Mouse (Mus musculus) heart, adult 2 months (tissue): ENCODE results near the gene Rps6kc1. TPM values are rescaled to one million over a fixed set of nuclear protein-coding genes. Genes with fewer than 3 reads are reported as not detected.

Source experiments
- DNase-seq, 2 experiments: peaks; one replicate each; pipeline ENCODE4 v3.0.0; 2021
- H3K27ac ChIP-seq: fragments of 200-600 bp; 2 replicates; pipeline ENCODE4 v1.8.1; 2022
- H3K27me3 ChIP-seq: fragments of 200-500 bp; 2 replicates; pipeline ENCODE4 v1.6.1; 2012; ENCODE audit warnings: mild to moderate bottlenecking, low read length, inconsistent platforms, mixed read lengths; ENCODE audit not compliant: control insufficient read depth, insufficient read depth
- H3K36me3 ChIP-seq: fragments of 200-500 bp; 2 replicates; pipeline ENCODE4 v1.6.1; 2012; ENCODE audit warnings: low read length, inconsistent platforms; ENCODE audit not compliant: control insufficient read depth, insufficient read depth
- H3K4me1 ChIP-seq: fragments of 200-500 bp; 2 replicates; pipeline ENCODE4 v1.6.1; 2011; ENCODE audit warnings: low read length; ENCODE audit not compliant: control insufficient read depth, insufficient read depth
- H3K4me3 ChIP-seq: fragments of 200-600 bp; 2 replicates; pipeline ENCODE4 v1.8.1; 2022
- H3K79me2 ChIP-seq: fragments of 200-500 bp; replicated peaks from 2 replicates; pipeline ENCODE4 v1.6.1; 2012; ENCODE audit warnings: mild to moderate bottlenecking, inconsistent platforms, low read length, moderate library complexity, mixed read lengths; ENCODE audit not compliant: control insufficient read depth, insufficient read depth
- H3K9ac ChIP-seq: fragments of 200-500 bp; 2 replicates; pipeline ENCODE4 v1.6.1; 2012; ENCODE audit warnings: low read depth, mild to moderate bottlenecking, control low read depth, inconsistent platforms, low read length, mixed read lengths
- CTCF ChIP-seq: fragments of 200-600 bp; IDR thresholded peaks from 2 replicates; pipeline ENCODE4 v1.8.1; 2022; ENCODE audit warnings: antibody characterized with exemption, mild to moderate bottlenecking, moderate library complexity
- EP300 ChIP-seq: fragments of 200-500 bp; IDR thresholded peaks from 2 replicates; pipeline ENCODE4 v1.6.1; 2011; ENCODE audit warnings: low read depth, low read length, control low read depth; ENCODE audit not compliant: insufficient read depth
- POLR2A ChIP-seq: fragments of 200-500 bp; IDR thresholded peaks from 2 replicates; pipeline ENCODE4 v1.6.1; 2011; ENCODE audit warnings: mild to moderate bottlenecking, low read depth, low read length, control low read depth; ENCODE audit not compliant: insufficient read depth
- WGBS: fragments of 180-500 bp; shearing (Covaris S2); methylation state at CpG from one replicate; pipeline ENCODE4 v1.1.7; 2018; 5-methylcytosine and 5-hydroxymethylcytosine counted together
- intact Hi-C: fragments of 180-260 bp; cut with DNase I; formaldehyde crosslinking; loops from one replicate; pipeline ENCODE4 v1.15.1; 2025
- polyA plus RNA-seq: library from polyadenylated mRNA; depleted of rRNA; stranded (reverse); fragments of >200 nt; gene quantifications from 2 replicates; pipeline ENCODE4 v1.2.3, GENCODE M21; 2012
- total RNA-seq, 2 experiments: library from RNA; stranded (reverse); gene quantifications; 2 replicates each; pipeline ENCODE4 v1.2.3; 2021

The Rps6kc1 gene
- total and polyA plus RNA-seq, 3 experiments, result 6.9 to 18.9 (median 15.6) TPM

GRCm38 (mm10) chr1:190861626-190862025 lies 49.9 kb downstream of the Rps6kc1 start:
- intact Hi-C loops, result no loop called here
- no peak for DNase-seq
- H3K36me3 ChIP-seq, result no peaks in the 10 kb centered on the region
- no peak overlapping the region for H3K9ac ChIP-seq
- no peak for TF ChIP-seq POLR2A
- TF ChIP-seq EP300, result no peak
- no peak for TF ChIP-seq CTCF
- WGBS, result 52% methylated on average over 5 of the region's 5 CpGs
- no peak overlapping the region for H3K4me3 ChIP-seq
- no peak overlapping the region for H3K27ac ChIP-seq
- H3K79me2 ChIP-seq, result no peaks in the 10 kb centered on the region
- H3K27me3 ChIP-seq, result no peaks in the 10 kb centered on the region
- no peaks in the 10 kb centered on the region for H3K4me1 ChIP-seq

DNA sequence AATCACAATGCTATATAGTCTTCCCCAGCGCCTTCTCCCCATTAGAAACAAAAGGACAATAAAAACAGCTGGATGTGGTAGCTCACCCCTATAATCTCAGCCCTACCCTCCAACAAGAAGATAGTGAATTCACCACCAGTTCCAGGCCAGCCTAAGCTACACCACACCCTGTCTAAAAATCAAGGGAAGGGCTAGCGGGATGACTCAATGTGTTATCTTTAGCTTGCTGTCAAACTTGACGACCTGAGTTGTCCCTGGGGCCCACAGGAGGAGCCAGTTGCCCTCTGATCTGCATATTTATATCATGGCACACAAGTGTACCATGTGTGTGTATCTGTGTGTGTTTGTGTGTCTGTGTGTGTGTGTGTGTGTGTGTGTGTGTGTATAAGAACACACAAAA lies 57.1 kb downstream of the Rps6kc1 start:
- Histone ChIP-seq H3K79me2 (no peaks in the 10 kb centered on the region), H3K4me3 (no peak overlapping the region), H3K27me3 (no peaks in the 10 kb centered on the region), H3K36me3 (no peaks in the 10 kb centered on the region), H3K9ac (no peak overlapping the region), H3K4me1 (no peaks in the 10 kb centered on the region), H3K27ac (no peak overlapping the region)
- intact Hi-C loops, result no loop called here
- WGBS, result 42% methylated on average over 3 of the region's 3 CpGs
- no peak for DNase-seq
- TF ChIP-seq EP300 (no peak), CTCF (no peak), POLR2A (no peak)

DNA sequence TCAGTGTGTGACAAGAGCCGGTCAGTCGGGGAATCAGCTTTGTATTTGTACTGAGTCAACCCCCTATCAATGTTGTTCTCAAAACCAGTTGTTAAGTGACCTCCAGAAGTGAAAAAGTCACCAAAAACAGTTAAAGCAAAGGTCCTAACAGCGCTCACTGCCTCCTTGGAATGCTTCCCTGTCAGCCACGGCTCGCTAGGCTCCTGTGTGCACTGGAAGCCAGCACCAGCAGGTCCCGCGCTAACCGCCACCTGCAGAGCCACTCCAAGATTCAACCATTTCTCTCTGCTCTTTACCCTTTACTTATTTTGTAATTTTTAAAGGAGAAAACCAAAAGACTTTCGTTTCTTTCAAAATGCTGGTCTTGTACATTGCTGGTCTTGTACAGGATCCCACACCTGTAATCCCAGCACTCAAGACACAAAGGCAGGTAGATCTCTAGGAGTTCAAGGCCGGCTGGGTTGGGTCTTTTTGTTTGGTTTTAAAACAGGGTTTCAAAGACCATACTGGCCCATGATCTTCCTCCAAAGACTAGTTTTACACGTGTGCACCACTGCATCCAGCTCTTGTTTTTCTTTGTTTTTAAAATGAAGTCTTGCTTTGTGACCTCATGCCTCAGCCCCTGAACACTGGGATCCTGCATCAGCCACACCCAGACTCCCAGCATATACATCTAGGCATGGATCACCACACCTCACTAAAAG lies 62.3 kb downstream of the Rps6kc1 start:
- Histone ChIP-seq H3K4me1 (no peaks in the 10 kb centered on the region), H3K36me3 (no peaks in the 10 kb centered on the region), H3K79me2 (no peaks in the 10 kb centered on the region), H3K27ac (no peak overlapping the region), H3K4me3 (no peak overlapping the region), H3K9ac (no peak overlapping the region), H3K27me3 (no peaks in the 10 kb centered on the region)
- DNase-seq, result no peak
- intact Hi-C loops, result no loop called here
- 91% methylated on average over 11 of the region's 11 CpGs for WGBS
- no peak for TF ChIP-seq EP300
- no peak for TF ChIP-seq POLR2A
- TF ChIP-seq CTCF, result no peak

- Histone ChIP-seq H3K27ac (no peak overlapping the region), H3K36me3 (no peaks in the 10 kb centered on the region), H3K4me3 (no peak overlapping the region), H3K4me1 (no peaks in the 10 kb centered on the region), H3K27me3 (no peaks in the 10 kb centered on the region), H3K9ac (no peak overlapping the region), H3K79me2 (no peaks in the 10 kb centered on the region)
- intact Hi-C loops, result no loop called here
- 65% methylated on average over 3 of the region's 3 CpGs for WGBS
- TF ChIP-seq EP300 (no peak), CTCF (no peak), POLR2A (no peak)
- no peak for DNase-seq
Observed at GRCm38 (mm10) chr1:190848676-190849075, 62.9 kb downstream of the Rps6kc1 start.

DNA sequence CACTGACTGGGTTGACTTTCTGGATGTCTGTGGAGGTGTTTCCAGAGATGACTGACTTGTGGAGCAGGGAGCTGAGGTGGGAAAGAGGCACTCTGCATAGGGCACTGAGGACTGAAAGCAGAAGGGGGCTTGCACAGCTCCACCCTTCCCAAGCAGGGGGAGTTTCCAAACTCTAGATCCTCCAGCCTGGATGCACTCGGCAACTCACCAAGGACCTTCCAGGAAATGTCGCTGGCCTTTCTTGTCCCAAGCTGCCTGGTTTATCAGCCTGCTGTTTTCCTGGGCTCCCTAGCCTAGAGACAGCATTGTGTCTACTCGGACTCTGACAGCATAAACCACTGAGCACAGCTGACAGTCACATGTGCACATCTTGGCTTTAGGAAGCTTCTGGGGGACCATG lies 64.6 kb downstream of the Rps6kc1 start:
- Histone ChIP-seq H3K9ac (no peak overlapping the region), H3K27me3 (no peaks in the 10 kb centered on the region), H3K36me3 (no peaks in the 10 kb centered on the region), H3K79me2 (no peaks in the 10 kb centered on the region), H3K27ac (no peak overlapping the region), H3K4me1 (no peaks in the 10 kb centered on the region), H3K4me3 (no peak overlapping the region)
- peak in 1 of 2 experiments; percentile 7 for DNase-seq
- WGBS, result 61% methylated on average over 3 of the region's 3 CpGs
- TF ChIP-seq POLR2A (no peak), CTCF (no peak)
- intact Hi-C loops, result no loop called here

GRCm38 (mm10) chr1:190846074-190846730 lies 65.4 kb downstream of the Rps6kc1 start:
- no peaks in the 10 kb centered on the region for H3K4me1 ChIP-seq
- no peaks in the 10 kb centered on the region for H3K79me2 ChIP-seq
- H3K9ac ChIP-seq, result no peak overlapping the region
- no peaks in the 10 kb centered on the region for H3K36me3 ChIP-seq
- WGBS, result 86% methylated on average over 11 of the region's 11 CpGs
- DNase-seq, result no peak
- no peaks in the 10 kb centered on the region for H3K27me3 ChIP-seq
- TF ChIP-seq POLR2A, result no peak
- TF ChIP-seq CTCF, result no peak
- no peak for TF ChIP-seq EP300
- H3K4me3 ChIP-seq, result no peak overlapping the region
- H3K27ac ChIP-seq, result no peak overlapping the region
- intact Hi-C loops, result no loop called here
